Mouse (Mus musculus): Measurements from ENCODE around the gene Pate2.
"Not testable (repeated sequence)": the region's sequence is repeated elsewhere in the genome, so short reads cannot be mapped to it uniquely, and the experiment has no call there.

The Pate2 gene

DNA sequence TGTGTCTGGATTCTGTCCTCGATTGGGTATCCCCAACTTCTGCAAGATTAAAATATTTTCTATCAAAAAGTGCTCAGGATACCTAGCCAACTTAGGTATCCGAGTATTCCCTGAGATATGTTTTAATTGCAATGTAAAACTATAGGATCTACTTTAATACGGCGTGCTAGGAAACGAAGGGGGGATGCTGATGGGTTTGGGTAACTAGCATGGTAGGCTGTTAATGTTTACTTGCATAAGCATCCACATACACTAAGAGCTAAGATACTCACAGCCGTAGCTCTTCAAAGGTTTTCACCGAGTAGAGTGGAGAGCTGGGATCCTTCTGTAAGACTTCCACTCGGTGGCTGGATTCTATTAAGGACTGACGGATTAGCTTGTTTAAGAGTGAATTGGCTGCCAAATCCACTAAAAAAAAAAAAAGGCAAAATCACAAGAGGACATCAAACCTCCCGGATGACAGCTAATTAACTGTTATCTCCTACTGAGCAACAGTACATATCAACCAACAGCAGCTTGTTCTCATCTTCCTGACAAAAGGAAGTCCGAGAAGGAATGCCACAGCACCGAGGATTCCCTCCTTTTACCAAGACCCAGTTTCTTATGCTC is 13.5 kb upstream of the Pate2 start:
- no peak for DNase-seq (ENCODE audit: low read depth, low spot score)

DNA sequence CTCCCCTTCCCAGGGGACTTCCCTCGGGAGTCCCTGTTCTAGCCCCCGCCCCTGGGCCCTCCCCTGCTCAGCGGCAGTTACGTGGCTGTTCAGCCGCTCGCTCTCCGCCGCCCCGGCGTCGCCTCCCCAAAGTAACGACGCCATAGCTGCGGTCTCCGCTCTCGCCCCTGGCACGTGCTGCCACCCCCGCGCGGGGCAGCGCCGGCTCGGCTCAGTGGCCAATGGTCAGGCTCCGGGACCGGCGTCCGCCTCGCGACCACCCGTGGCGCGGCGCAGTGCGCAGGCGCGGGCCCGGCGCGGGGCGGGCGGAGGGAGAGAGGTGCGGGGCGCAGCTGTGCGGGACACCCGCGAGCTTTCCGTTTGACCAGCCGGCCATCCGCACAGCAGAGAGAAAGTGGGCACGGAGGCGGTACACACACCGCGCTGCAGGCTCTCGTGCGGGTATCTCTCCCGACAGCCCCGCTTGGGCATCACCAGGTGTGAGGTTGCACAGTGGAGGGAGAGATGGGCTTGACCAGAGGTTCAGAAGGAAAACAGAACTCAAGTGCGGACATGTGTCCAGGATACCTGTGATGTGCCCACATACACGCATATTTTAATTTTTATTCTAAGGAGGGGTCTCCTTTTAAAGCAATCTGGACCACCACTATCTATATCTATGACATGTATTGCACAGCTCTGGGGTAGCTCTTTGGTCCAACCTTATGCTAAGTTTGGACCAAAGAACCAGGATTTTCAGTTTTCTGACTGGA is 11.7 kb upstream of the Pate2 start, which contains the start of the genes Ddx25 and Pus3:
Gene Ddx25, minus strand, starts transcription at position 272 of the 752 bp plus-strand sequence.
Gene Pus3, plus strand, starts transcription at position 339 of the 752 bp plus-strand sequence.
- peak; percentile 40 for DNase-seq (ENCODE audit: low read depth, low spot score)

- DNase-seq (ENCODE audit: low read depth, low spot score), result peak; percentile 94
Measured at GRCm38 (mm10) chr9:35559009-35559890, 10.8 kb upstream of the Pate2 start.

- no peak for DNase-seq (ENCODE audit: low read depth, low spot score)
Measured at GRCm38 (mm10) chr9:35561076-35561475, 9.0 kb upstream of the Pate2 start.

DNA sequence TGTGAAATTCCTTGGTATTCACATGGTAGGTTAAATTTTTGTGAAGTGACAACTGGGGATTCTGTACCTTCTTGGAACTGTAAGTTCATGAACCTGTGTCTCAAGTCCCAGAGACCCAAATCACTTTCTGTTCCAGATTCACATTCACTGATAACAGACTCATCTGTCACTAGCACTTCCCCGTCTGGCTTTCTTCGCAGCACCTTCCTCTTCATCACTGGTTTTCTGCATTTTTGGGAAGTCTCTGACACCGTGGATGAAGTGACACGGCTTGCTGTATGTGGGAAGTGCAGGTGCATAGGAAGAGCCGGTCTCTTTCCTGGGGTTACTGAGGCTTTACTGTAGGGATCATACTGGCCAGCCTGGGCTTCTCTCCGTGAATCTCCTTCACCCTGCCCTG is 8.5 kb upstream of the Pate2 start:
- DNase-seq (ENCODE audit: low read depth, low spot score), result no peak

DNA sequence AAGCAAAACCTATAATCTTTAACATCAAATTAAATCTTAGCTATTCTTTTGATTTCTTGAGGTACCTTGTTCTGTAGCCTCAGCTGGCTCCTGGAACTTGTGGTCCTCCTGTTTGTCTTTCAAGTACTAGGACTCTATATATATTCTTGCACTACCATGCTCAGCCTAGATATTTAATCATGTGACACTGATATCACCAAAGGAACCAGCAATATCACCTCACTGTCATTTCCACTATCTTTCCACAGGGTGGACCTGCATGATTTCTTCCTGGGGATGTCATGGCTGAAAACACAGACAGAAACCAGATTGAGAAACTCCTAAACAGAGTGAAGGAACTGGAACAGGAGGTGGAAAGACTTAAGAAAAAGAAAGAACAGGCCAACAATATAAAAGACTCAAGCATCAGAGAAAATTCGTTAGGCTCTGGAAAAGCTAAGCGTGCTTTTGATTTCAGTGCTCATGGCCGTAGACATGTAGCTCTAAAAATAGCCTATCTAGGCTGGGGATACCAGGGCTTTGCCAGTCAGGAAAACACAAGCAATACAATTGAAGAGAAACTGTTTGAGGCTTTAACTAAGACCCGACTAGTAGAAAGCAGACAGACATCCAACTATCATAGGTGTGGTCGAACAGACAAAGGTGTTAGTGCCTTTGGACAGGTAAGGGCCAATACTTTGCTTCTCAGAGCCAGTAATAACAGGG is 5.4 kb upstream of the Pate2 start:
- no peak for DNase-seq (ENCODE audit: low read depth, low spot score)

DNA sequence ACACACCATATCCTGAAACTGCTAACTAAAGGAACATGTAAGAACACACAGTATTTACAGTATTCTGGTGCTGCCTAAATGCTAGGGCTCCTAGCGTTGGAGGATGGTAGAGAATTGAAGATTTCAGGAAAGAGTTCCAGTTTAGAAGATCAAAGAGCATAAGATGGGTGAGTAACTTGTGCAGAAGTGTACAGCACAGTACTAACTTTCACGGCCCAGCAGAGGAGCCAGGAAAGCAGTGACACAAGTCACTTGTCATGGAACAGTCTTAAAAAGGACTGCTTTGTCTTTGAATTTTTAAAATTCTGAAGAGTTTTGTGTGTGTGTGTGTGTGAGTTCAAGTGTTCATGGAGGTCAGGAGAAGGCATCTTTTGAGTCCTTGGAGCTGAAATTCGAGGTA is 2.1 kb upstream of the Pate2 start:
- no peak for DNase-seq (ENCODE audit: low read depth, low spot score)

- no peak for DNase-seq (ENCODE audit: low read depth, low spot score)
Measured at GRCm38 (mm10) chr9:35570663-35571062, 579 bp downstream of the Pate2 start.

GRCm38 (mm10) chr9:35574416-35574815 is 4.3 kb downstream of the Pate2 start:
- no peak for DNase-seq (ENCODE audit: low read depth, low spot score)

DNA sequence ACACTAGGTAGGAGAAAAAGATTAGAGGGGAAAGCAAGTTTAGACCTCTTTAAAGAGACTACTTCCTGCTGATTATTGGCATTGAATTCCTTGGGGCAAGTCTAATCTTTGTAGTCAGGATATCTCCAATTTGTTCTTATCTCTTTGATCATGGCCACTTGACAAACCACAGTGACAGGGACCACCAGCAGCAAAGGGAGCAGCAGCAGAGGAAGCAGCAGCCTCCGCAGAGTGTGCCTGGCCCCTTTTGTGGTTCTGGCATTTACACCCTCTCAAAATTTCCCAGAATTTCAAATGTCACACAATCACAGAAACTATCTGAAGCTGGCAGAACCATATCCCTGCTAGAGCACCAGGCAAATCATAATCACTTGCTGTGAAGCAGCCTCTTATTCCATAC is 17.6 kb downstream of the Pate2 start:
- DNase-seq (ENCODE audit: low read depth, low spot score), result no peak

- DNase-seq (ENCODE audit: low read depth, low spot score), result peak; percentile 31
Measured at GRCm38 (mm10) chr9:35592903-35593302, 22.8 kb downstream of the Pate2 start.

DNA sequence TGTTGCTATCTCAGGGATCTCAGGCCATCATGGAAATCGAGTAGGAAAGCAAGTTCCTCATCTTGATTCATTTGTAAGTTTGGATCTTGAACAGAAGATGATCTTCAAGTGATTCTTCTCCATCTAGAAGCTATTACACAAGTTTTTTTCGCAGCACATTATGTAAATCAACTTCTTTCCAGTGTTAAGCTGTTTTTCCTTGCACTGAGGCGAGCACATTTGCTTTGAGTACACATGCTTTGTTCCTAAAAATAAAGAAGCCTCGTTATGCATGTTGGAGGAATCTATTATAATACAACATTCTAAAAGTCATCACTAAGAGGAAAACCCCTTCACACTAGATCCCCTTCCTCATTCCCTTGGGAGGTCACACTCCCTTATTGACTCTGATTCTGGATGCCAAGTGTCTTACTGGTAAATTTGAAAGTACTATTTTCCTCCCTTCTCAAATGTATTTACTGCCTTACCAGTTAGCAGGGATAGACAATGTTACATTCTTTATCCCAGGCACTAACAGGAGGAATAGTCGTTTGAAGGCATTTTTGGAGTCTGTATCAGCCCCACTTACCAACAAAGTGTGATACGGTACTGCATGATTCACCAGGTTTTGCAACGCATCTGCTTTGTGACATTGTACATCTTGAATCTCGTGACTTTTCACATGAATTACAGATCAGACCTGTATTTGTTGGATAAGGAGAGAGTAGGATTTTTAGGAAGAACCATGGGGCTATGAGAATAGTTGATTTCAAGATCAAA is 37.7 kb downstream of the Pate2 start:
- DNase-seq (ENCODE audit: low read depth, low spot score), result no peak

DNA sequence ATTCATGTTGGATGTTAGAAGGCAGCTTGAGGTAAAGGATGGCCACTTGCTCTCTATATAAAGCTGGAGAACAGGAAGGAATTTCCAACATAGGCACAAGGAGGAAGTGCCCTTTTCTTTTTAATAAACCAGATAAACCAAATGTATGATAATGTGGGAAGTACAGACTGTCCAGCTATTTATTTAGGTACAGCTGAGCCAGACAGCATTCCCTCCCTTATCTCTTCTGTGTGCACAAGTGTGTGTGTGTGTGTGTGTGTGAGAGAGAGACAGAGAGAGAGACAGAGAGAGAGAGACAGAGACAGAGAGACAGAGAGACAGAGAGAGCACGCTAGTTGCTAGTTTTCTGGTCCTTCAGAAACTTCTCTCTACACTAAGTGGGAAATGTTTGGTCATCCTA is 41.8 kb downstream of the Pate2 start, which contains the start of gene Pate4:
Gene Pate4, minus strand, starts transcription at position 101 of the 400 bp plus-strand sequence.
- DNase-seq (ENCODE audit: low read depth, low spot score), result no peak

- DNase-seq (ENCODE audit: low read depth, low spot score), result no peak
Measured at GRCm38 (mm10) chr9:35614005-35614404, 43.9 kb downstream of the Pate2 start.

DNA sequence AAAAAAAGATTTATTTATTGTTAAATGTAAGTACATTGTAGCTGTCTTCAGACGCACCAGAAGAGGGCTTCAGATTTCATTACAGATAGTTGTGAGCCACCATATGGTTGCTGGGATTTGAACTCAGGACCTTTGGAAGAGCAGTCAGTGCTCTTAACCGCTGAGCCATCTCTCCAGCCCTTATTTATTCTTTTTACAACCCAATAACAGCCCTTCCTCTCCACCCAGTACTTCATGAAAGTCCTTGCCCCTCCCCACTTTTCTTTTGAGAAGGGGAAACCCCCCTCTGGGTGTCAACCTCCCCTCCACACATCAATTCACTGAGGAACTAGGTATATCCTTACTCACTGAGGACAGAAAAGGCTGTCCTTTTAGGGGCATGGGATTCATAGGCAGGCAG is 46.7 kb downstream of the Pate2 start:
- DNase-seq (ENCODE audit: low read depth, low spot score), result not testable (repeated sequence)

- no peak for DNase-seq (ENCODE audit: low read depth, low spot score)
Measured at GRCm38 (mm10) chr9:35632981-35633380, 62.9 kb downstream of the Pate2 start.

DNA sequence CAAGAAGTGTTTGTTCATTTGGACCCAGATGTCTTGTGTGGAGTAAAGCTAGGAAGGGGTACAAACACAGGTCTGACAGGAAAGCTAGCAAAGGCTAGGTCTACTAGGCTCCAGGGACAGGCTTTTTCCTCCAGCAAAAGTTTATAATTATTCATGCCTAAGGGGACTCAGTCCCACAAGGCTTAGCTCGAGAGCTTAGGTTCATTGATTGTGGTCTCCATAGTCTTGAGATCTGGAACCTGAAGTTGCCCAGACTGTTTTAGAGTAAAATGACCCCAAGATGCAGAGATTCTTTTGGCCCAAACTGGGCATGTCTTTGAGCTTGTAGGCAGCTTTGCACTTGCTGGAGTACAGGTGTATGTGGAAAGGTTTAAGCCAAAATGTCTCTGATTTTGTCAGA is 78.0 kb downstream of the Pate2 start, which contains the start of gene Pate3:
Gene Pate3, minus strand, starts transcription at position 101 of the 400 bp plus-strand sequence.
- no peak for DNase-seq (ENCODE audit: low read depth, low spot score)

DNA sequence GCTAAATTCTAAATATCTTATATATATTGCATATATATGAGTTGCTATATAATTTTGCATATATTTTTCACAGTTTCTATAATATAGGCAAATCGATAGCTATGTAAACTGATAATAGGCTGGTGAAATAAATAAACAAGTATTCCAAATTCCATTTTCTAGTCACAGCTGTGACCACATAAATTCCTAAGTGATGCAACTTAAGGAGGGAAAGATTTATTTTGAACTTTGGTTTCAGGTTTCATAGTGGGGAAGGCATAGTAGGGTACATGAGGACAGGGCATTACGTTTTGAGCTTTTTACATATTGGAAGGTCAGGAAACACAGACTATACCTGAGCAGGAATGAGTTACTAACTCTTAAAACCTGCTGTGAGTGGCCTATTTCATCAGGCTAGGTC is 103.5 kb downstream of the Pate2 start:
- no peak for DNase-seq (ENCODE audit: low read depth, low spot score)

GRCm38 (mm10) chr9:35687013-35687412 is 116.9 kb downstream of the Pate2 start, which contains the start of gene Pate1:
Gene Pate1 (minus strand): TSS chr9:35687390.
- no peak for DNase-seq (ENCODE audit: low read depth, low spot score)

DNA sequence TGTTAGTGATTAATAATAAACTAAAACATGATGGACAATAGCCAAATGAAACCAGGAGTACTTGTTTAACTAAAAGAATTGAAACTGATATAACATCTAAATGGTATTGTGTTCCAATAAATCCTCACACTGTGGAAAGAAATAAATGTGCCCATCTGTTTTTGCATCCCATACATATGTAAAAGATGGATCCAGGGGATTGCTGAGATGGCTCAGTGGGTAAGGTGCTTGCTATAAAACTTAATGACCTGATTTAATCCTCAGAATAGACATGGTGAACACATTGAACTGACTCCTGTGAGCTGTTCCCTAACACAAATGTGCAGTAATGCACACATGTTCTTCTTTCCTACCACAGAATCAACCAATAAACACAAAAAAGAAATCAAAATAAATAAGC is 121.8 kb downstream of the Pate2 start:
- no peak for DNase-seq (ENCODE audit: low read depth, low spot score)

DNA sequence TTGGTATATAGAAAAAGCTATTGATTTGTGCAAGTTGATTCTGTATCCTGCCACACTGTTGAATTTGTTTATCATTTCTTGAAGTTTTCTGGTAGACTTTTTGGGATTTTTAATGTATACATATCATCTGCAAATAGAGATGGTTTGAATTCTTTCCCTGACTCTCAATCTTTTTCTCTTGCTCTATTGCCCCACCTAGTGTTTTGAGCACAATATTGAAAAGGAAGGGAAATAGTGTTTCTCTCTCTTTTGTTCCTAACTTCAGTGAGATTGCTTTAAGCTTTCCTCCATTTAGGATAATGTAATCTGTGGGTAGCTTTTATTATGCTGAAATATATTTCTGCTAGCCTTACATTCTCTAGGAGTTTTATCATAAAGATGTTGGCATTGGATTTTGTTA is 137.2 kb downstream of the Pate2 start:
- no peak for DNase-seq (ENCODE audit: low read depth, low spot score)

All from ES-CJ7 (cell line).